Mouse (Mus musculus): ENCODE data around the gene Gulp1. TPM values are rescaled to one million over a fixed set of nuclear protein-coding genes. Genes with fewer than 3 reads are reported as not detected.

The Gulp1 gene
- total RNA-seq (2015) (not detected in 2 replicates), total RNA-seq (2017) (not detected in 2 replicates)

DNA sequence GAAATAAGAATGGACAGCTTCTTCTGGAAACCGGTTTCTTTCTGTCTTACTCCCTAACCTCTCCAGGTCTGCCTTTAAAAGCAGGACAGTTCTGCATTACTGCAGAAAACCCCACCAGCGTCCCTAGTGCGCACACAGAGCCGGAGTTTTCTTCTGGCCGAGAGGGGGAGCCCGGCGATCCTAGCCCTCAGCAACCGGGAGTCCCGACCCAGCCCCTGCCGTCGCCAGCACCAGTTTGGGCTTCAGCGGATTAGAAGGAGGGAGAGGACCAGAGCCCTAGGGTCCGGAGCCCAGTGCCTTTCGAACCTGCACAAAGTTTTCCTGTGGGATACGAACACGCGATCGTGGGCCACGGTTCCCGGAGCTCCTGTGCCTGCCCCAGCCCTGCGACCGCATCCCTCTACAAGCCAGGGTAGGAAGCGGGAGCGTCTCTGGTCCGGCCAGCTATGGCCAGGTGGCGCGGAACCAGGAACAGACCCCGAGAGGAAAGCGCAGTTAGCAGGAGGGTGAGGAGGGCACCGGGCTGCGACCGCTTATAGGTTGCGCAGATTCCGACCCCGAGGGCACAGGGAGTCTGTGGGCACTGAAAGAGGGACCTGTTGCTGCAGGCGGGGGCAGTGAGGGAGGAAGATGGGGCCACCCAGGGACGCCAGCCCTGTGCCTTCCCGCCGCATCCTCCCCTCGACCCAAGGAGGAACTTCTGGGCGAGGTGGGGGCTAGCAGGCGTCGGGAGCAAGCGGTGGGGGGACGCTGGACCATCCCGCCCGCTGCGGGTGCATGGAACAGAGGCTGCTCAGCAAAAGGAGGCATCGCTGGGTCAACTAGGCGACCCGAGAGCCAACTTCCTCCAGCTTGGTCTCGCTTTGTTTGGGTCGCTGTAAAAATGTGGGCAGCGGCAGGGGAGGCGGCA, at the start of gene Gulp1:
TSS of gene Gulp1 (plus strand) at position 51 of the 910 bp plus-strand sequence.
- peak; percentile 43 for ATAC-seq (ENCODE audit: poor library complexity, severe bottlenecking)

DNA sequence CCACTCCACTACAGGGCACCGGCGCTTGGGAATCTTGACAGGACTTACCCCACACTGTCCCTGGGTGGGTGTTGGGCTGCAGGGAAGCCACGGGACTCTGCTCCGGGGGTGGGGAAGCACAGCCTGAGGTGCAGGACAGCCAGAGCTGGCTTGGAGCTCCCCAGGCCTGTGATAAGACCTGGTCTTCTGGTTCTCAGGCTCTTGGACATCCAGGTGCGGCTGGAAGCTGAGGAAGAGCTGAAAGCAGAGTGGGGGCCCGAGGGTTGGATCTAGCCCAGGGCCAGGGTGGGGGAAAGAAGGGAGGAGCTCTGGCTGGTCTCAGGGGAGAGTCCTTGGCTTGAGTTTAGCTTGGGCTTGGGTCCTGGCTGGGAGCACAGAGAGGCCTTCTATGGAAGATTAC, 1.1 kb upstream of the Gulp1 start:
- no peak for ATAC-seq (ENCODE audit: poor library complexity, severe bottlenecking)

DNA sequence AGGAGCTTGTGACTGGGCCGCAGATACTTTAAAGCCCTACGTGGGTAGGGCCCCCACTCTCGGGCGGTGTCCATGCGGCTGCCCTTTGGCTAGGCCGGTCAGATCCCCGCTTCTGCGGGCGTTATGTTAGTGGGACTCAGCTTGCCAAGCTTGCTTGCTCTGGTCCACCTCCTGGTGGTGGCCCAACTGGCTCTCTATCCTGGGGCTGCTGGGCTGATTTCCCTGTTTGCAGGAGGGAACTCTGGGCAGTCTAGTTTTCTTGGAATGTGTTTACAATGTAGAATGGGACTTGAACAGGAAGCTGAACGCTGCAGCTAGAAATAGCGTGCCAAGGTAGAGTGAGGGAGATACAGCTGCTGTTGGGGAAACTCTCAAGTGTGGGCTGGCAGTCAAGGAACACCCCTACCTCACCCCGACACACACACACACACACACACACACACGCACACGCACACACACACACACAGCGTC, 1.1 kb downstream of the Gulp1 start:
- ATAC-seq (ENCODE audit: poor library complexity, severe bottlenecking) = peak; percentile 43; the same call in 1 of the 2 replicates

DNA sequence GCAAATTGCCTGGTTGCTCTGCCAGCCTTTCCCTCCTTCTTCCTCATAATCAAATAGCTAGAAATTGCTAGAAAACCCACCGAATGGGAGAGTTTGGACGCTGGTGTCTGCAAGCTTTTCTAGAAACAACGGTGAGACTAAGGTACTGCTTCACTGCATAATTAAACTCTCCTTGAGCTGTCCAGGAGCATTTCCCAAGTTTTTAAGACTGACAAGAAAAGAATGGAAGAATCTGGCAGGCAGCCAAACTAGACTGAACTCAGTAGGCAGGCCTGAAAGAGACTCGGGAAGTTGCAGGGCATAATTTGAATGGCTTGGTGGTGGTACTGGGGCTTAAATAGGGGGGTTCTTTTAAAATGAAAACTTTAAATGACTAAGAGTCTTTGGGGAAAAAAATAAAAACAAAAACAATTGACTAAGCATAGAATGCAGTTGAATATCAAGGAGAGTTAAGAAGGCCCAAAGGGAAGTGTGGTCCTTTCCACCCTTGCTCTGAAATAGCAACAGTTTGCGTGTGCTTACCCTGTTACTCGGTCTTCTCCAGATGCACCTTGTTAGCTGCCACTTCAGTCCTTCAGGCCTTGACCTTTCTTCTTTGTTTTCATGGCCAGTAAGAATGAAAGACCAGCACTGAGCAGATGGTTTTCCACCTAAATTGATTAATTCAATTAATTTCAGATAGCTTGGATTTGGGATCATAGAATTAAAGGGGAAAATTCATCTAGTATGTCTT, 2.0 kb downstream of the Gulp1 start:
- no peak for ATAC-seq (ENCODE audit: poor library complexity, severe bottlenecking)

DNA sequence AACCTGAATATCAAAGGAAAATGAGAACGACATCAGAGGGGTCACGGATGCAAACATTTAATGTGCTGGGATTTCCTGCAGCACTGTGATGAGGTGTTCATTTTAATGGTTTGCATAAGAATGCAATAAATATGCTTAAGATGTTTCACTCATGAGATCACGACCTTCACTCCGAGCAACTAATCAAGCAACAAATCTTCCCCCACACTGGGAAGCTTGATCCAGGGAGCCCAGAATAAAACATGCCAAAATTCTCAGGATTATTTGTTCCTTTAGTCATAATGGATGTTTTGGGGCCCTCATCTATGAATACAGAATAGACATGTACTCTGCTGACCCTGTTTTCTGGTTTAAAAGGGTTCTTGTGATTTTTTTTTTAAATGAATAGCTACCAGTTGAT, 16.1 kb downstream of the Gulp1 start:
- no peak for ATAC-seq (ENCODE audit: poor library complexity, severe bottlenecking)

DNA sequence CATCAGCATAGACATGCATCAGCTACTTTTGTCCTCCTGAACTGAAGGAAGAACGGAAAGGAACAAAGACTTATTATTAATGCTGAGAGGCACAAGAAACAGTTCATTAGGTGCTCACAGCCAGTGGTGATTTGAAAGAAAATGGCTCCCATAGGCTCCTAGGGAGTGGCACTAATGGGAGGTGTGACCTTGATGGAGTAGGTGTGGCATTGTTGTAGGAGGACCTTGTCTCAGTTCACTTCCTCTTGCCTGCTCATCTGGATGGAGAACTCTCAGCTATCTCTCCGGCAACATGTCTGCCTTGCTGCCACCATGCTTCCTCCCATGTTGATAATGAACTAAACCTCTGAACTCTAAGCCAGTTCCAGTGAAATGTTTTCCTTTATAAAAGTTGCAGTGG, 17.0 kb downstream of the Gulp1 start:
- ATAC-seq (ENCODE audit: poor library complexity, severe bottlenecking) = no peak

DNA sequence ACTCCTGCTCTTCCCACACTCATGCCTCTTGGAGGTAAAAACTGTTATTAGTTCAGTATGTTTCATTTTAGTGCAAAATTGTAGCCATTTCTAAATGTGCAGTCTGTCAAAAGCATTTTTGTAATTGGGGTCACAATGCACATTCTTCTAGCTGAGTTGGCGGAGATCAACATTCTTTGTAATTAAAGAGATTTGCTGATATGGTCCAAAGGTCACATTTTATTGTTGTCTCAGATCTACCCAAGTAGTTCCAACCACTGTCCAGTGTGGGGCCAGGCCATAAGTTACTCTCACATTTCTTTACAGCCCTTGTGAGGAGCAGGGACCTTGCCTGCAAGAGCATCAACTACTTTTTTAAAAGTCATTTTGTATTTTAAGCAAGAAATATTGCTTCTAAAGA, 24.7 kb downstream of the Gulp1 start:
- ATAC-seq (ENCODE audit: poor library complexity, severe bottlenecking) = no peak

DNA sequence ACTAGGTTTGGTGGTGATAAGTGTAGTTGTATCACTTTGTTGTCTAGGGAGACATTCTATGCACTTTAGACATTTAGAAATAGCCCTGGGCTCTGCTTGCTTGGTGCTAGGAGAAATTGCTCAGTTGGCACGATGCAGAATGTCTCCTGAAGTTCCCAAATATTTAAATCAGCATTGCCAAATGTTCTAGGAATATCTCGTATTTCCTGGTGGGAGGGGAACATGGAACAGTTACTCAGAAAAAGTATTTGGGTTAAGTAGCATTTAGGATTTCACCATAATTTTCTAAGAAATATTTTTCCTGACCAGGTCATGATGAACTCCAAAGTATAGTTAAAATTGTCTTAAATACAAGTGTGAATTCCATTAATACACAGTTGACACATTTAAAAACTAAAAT, 25.3 kb downstream of the Gulp1 start:
- no peak for ATAC-seq (ENCODE audit: poor library complexity, severe bottlenecking)

DNA sequence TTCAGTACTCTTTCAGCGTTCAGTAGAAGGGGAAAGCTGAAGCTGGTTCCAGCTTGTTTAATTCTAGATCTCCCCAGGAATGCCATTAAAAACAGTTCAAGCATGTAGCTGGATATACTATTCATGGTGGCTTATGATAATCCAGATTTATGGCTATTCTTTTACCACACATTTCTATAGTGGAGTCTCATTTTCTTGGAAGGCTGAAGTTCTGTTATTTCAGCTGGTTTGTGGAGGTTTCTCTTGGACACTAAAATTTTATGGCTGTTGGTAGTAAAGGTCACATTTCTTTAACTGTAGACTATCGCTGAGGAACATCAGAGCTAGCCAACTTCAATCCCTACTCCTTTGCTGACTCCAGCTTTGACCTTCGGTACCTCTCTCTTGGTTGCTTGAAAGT, 29.1 kb downstream of the Gulp1 start:
- ATAC-seq (ENCODE audit: poor library complexity, severe bottlenecking) = no peak

DNA sequence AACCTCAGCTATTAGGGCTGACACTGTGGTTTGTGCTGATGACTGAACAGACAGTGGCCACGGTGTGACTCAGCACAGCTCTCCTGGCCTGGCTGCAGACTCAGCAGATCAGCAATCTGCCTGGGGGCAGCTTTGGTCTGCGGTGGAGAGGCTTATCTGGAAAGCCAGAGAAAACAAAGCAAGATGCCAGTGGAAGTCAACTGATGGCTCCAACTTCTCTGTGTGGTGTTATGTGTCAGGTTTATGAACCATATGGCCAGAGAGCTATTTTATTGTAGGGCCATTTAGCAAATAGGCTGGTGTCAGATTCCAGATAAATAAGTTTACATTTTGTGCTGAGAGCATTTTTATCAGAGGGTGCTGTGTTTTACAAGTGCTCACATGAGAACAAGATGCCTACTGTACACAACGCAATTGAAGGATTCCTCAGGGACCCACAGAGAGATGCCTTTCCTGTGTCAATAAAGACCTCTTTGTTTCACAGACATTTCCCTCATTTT, 33.6 kb downstream of the Gulp1 start:
- ATAC-seq (ENCODE audit: poor library complexity, severe bottlenecking) = 0 out of 2 replicates have a peak, but pooled peaks have one; percentile 24

DNA sequence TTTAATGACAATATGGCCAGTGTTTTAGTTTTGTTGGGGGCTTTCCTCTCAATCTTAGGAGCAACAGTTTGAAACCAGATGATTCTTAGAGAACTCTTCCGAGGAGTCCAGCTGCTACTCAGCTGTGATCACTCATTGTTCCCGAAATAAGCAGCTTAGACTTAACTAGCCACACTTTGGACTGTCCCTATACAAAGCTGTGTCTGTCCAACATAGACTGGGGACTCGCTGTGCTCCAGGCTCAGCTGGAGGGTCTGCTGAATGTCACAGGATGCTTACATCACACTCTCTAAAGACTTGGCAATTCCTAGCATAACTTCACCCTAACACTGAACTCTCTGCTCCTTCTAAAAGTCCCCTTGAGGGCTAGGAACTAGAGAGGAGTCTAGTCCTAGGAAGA, 40.4 kb downstream of the Gulp1 start:
- no peak for ATAC-seq (ENCODE audit: poor library complexity, severe bottlenecking)

DNA sequence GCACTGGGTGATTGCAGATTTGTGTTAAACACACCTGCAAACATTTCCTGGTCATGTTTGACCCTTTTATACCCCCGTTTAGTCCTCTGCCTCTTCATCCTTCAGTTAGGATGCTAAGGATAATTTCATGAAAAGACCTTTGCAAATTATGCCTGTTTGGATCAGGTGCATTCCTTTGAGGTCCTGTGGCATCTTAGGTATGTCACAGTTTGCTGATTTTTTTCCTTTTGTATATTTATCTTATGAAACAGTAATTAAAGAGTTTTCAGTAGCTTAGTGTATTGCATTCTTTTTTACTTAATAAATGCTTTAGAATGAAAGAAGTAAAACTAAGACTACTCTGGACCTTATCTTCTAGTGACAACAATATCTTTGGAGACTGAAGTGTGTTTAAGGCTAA, 41.8 kb downstream of the Gulp1 start:
- ATAC-seq (ENCODE audit: poor library complexity, severe bottlenecking) = no peak

DNA sequence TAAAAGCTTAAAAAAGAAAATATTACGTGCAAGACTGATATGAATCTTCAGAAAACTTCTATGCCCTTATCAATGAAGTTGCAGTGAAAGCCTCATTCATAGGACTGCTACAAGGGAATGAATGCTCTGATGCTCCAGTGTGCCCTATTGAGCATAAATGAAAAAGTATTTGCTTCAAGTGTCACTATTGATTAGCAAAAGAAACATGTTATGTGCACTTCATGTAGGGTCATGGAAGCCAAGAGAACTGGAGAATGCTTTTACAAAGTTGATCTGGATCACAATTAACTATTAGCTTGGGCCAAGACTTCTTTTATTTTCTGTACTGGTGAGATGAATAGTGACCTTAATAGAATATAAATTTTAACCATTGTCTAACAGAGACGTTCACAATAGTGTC, 47.0 kb downstream of the Gulp1 start:
- ATAC-seq (ENCODE audit: poor library complexity, severe bottlenecking) = no peak

DNA sequence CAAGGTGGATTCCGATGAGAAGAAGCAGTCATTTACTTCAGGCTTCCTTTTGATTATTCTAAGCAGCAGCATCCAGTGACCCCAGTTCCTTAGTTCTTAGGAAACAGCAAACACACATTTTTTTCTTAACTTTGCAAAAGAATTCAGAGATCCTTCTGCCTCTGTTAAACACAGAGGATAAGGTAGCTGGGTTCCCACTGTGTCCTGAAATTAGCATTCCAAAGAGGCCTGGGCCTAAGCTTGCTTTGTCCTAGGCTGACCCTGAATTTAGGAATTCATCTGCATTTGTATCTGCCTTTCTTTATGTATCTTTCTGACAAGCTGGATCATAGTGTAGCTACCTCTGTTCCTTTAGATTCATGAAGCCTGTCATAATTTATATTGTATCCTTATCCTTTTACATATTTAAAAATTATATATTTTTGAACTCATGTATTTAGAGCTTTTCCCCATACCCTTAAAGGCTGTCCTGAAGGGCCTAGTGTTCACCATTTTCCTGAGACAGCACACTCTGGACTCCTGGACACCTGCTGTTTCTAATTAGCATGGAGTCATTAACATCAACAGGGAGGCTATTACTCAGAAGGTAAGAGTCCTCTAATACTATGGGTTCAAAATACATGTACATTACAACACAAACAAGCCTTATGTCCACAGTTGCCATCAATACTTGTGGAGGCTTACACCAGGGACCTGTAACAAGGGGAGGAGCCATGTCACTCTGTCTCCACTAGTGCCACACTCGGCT, 62.2 kb downstream of the Gulp1 start:
- ATAC-seq (ENCODE audit: poor library complexity, severe bottlenecking) = no peak

DNA sequence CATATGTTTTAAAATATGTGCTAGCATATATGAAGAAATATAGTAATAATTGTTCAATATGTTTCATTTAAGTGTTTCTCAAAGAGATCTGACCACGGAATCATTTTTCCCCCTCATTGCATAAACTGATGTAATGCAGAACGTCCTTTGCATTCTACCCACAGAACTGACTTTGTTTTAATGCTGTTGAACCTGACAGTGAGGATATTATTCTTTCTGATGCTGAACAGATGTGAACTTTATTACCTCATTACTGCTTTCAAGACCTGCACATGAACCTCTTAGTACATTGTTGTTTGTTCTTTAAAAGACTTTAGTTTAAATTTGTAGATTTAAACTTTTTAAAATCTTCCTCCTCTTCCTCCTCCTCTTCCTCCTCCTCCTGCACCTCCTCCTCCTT, 67.4 kb downstream of the Gulp1 start:
- ATAC-seq (ENCODE audit: poor library complexity, severe bottlenecking) = no peak

DNA sequence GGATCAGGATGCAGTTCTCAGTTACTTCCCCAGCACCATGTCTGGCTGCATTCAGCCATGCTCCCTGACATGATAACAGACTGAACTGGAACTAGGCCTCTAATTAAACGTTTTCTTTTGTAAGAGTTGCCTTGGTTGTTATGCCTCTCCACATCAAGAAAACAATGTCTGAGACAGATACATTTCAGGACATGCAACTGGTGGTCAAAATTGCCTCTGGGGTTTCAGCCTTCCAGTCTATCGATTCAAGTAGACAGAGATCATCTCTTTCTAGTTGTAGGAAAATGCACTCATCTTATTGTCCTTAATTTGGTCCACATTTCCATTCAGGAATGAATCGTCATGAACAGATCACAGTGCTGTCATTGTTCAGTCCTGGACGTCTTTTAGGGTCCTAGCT, 83.2 kb downstream of the Gulp1 start:
- no peak for ATAC-seq (ENCODE audit: poor library complexity, severe bottlenecking)

DNA sequence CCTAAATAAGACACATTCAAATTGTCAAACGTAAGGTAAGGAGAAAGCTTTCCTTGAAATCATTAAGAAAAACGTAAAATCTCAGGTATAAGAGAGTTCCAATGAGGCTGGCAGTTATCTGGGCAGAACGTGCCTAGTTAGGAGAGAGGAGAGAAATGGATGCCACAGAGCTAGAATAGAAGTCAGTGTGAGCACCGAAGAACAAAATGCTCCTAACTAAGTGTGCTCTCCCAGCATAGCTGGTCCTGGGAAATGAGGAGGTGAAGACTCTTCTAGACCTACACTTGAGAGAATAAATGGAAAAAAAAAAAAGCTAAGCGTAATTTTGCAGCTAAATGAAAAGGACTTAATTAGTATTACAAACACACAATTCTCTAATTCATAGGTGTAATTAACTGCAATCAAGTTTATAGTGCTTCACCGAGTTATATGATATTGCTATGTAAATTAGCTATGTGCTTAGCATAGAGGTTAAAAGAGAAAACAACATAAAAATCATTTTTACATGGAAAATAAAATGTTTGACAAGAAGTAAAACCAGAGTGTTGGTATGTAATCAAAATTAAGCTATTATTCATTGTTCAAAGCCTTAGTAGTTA, 94.5 kb downstream of the Gulp1 start:
- ATAC-seq (ENCODE audit: poor library complexity, severe bottlenecking) = no peak

DNA sequence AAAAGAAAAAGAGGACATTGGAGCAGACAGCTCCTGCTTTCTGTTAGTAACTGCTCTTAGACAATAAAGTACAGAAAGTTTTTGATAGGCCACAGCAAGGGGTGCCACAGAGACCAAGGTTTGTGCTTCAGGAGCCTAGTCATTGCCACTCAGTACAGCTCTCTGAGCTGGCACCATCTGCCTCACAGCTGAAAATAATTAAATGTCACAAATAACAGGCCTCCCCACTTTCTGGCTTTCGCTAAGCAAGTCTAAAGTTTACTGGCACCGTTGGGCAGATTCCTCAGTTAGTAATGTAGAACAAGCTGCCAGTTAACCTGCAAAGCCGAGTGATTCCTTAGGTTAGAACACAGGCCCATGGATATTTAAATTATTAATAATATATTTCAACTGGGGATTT, 127.7 kb downstream of the Gulp1 start:
- ATAC-seq (ENCODE audit: poor library complexity, severe bottlenecking) = no peak

DNA sequence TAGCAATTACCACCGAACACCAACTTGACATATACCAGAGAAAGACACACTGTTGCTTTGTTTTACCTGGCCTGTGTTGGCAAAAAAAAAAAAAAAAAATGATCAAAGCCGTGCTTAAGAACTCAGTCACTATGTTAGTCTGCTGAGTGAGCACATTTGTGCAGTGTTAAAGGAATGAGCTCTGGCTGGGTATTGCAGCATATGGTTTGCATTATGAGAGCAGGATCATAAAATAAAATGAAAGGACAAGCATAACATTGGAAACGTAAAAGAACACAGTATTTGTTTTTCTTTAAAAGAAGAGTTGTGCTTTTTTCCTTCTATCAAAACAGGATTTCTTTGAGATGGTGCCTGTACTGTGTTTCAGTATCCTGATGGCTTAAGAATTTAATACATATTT, 128.1 kb downstream of the Gulp1 start:
- no peak for ATAC-seq (ENCODE audit: poor library complexity, severe bottlenecking)

DNA sequence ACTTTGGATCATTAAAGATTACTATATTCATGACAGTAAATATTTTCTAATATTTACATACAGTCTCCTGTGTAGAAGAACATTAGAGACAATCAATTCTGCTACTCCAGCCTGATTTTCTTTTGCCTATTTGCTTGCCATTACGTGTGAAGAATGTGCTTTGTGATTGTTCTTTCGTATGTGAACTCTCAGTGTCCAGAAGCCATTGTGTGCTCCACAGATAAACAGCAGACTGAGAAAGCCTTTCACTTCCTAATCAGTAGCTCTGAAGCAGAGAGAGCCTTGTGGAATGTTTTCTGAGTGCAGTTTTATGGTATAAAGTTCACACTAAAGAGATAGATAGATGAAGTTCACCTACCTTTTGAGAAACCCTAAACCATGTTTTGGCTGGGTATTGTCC, 131.2 kb downstream of the Gulp1 start:
- no peak for ATAC-seq (ENCODE audit: poor library complexity, severe bottlenecking)

DNA sequence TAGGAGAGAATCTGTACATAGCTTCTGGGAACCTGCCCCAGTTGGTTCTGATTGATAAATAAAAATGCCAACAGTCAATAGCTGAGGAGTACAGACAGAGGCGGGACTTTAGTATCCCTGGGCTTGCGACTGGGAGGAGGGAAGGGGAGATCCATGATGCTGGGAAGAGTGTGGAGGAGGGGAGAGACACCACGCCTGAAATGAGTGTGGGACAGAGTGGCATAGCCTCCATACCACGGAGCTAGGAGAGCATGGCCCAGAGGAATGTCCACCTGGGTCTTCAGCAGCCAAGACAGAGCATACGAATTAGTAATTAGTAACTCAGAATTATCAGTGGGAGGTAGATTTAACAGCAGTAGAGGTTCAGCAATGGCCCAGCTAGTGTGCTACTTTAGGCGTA, 132.4 kb downstream of the Gulp1 start:
- ATAC-seq (ENCODE audit: poor library complexity, severe bottlenecking) = no peak

Measured in megakaryocyte, adult 5-6 weeks (primary cell).